ENCODE assay signal across 17 mouse cellular contexts in genomic region chr6:85024403-85024802, GRCm38 (mm10).
"Had no signal": no experiment of that assay in that cellular context is flagged by ENCODE, and none has a peak within 500 bp of the region (broad histone marks: within the 10 kb centered on the region; RNA-seq: fewer than 3 reads in every experiment).

No protein-coding gene starts in this region.

- H3K36me3 ChIP-seq: liver, embryonic 13.5 days; lung, embryonic 15.5 days; midbrain, embryonic 15.5 days; neural tube, embryonic 12.5 days had no signal

- H3K4me1 ChIP-seq: liver, embryonic 13.5 days; lung, embryonic 15.5 days; midbrain, embryonic 15.5 days had no signal

- H3K4me3 ChIP-seq: layer of hippocampus, adult 2 months; liver, embryonic 13.5 days; lung, embryonic 15.5 days; megakaryocyte, embryonic 14.5 days; midbrain, embryonic 15.5 days; neural tube, embryonic 12.5 days had no signal

- H3K4me2 ChIP-seq: liver, embryonic 13.5 days; lung, embryonic 15.5 days; midbrain, embryonic 11.5 days; midbrain, embryonic 15.5 days; neural tube, embryonic 12.5 days had no signal

- H3K9me3 ChIP-seq: liver, embryonic 13.5 days; lung, embryonic 15.5 days; megakaryocyte, embryonic 14.5 days; midbrain, embryonic 15.5 days; neural tube, embryonic 12.5 days had no signal

- H3K27me3 ChIP-seq: liver, embryonic 13.5 days; lung, embryonic 15.5 days; midbrain, embryonic 15.5 days; neural tube, embryonic 12.5 days had no signal

- H3K27ac ChIP-seq: kidney, postnatal 0 days; layer of hippocampus, adult 2 months; liver, embryonic 13.5 days; lung, embryonic 15.5 days; macrophage; midbrain, embryonic 15.5 days; neural tube, embryonic 12.5 days had no signal

- H3K9ac ChIP-seq: liver, embryonic 13.5 days; liver, postnatal 0 days; lung, embryonic 15.5 days; midbrain, embryonic 15.5 days; neural tube, embryonic 12.5 days had no signal

- DNase-seq: kidney, adult 8-10 months; kidney, postnatal 4 days; liver; liver, embryonic 13.5 days; liver, postnatal 0 days; lung, postnatal 14 days; spleen, adult 18-20 months; thymus, adult 18-20 months; thymus, postnatal 14 days had no signal

- ATAC-seq: liver, postnatal 0 days; midbrain, embryonic 15.5 days had no signal
